Mouse (Mus musculus) ES-Bruce4 (cell line): Measurements from ENCODE around the gene Best1. TPM values are rescaled to one million over a fixed set of nuclear protein-coding genes. Genes with fewer than 3 reads are reported as not detected.

Experiments
- H3K27ac ChIP-seq: 2 replicates; pipeline ENCODE4 v1.5.1; 2012; ENCODE audit warnings: low read length, inconsistent platforms; ENCODE audit not compliant: insufficient read depth
- H3K27me3 ChIP-seq: 2 replicates; pipeline ENCODE4 v1.6.1; 2012; ENCODE audit warnings: mild to moderate bottlenecking, low read length, inconsistent platforms; ENCODE audit not compliant: control insufficient read depth, poor library complexity, insufficient read depth, severe bottlenecking
- H3K36me3 ChIP-seq: 2 replicates; pipeline ENCODE4 v1.6.1; 2012; ENCODE audit warnings: inconsistent platforms, mild to moderate bottlenecking, low read length, moderate library complexity; ENCODE audit not compliant: control insufficient read depth, poor library complexity, insufficient read depth, severe bottlenecking
- H3K4me1 ChIP-seq: one replicate; pipeline ENCODE4 v1.8.1; 2011; ENCODE audit warnings: low read length; ENCODE audit not compliant: control insufficient read depth, insufficient read depth
- H3K4me3 ChIP-seq: 2 replicates; pipeline ENCODE4 v1.5.1; 2011; ENCODE audit warnings: low read depth, mild to moderate bottlenecking, low read length
- H3K9ac ChIP-seq: 2 replicates; pipeline ENCODE4 v1.6.1; 2012; ENCODE audit warnings: low read depth, mild to moderate bottlenecking, inconsistent platforms; ENCODE audit not compliant: poor library complexity, severe bottlenecking
- H3K9me3 ChIP-seq: replicated peaks from 2 replicates; pipeline ENCODE4 v1.6.1; 2012; ENCODE audit warnings: mild to moderate bottlenecking, low read length, inconsistent platforms; ENCODE audit not compliant: control insufficient read depth, poor library complexity, insufficient read depth, severe bottlenecking
- CTCF ChIP-seq: IDR thresholded peaks from one replicate; pipeline ENCODE4 v1.8.1; 2011; ENCODE audit warnings: low read depth, low read length
- EP300 ChIP-seq: IDR thresholded peaks from 2 replicates; pipeline ENCODE4 v1.6.1; 2011; ENCODE audit warnings: low read depth, low read length; ENCODE audit not compliant: insufficient read depth
- POLR2A ChIP-seq: IDR thresholded peaks from one replicate; pipeline ENCODE4 v1.8.1; 2011; ENCODE audit warnings: low read length; ENCODE audit not compliant: insufficient read depth
- polyA plus RNA-seq: library from polyadenylated mRNA; stranded (reverse); fragments of >200 nt; gene quantifications from 2 replicates; pipeline ENCODE4 v1.2.4, GENCODE M21; 2011; ENCODE audit warnings: low read depth; ENCODE audit not compliant: missing spikeins, insufficient read depth, insufficient read length

The Best1 gene
- polyA plus RNA-seq, 1 experiment = 1.4 TPM

DNA sequence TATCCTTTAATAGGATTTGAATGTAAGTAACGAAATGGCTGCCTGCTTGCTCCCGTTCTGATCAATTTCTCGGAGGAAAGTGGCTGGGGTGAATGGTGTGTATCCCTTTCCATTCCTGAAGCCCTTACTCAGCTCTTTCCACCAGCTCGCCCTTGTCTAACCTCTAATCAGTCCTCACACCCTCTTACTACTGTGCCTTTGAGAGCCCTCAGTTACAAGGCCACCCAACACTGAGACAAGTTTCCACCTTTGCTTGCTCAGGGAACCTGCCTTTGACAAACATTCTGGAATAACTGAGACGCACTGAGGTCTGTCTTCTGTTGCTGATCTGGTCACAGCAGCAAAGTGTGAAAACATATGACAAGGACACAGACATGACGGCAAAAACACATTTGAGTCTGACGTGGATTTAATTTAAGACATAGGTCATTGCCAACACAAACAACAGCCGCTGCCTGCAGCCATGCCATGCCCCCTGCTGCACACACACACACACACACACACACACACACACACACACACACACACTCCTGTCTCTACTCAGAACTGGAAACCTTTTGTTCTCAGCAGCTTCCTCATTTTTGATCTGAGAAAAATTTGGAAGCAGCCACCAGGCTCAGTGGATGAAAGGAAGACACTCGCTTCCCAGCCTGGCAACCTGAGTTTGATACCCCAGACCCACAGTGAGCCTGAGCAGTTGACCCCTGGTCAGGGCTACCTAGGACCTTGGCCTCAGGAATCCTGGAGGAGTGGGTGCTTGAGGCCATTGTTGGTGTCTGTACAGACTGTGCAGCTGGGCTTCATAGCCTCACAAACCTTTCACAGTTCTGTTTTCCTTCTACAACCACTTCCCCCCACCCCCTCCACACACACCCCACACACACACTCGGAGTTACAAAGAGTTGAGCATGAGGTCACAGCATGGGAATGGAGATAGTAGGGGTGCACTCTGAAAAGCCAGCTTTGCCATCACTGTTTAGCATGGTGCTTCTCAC, 58.6 kb downstream of the Best1 start:
- no peaks in the 10 kb centered on the region for H3K36me3 ChIP-seq
- H3K4me1 ChIP-seq = peaks cover 4% of the 10 kb centered on the region
- TF ChIP-seq POLR2A (no peak), EP300 (no peak), CTCF (no peak)
- no peak overlapping the region for H3K9ac ChIP-seq
- H3K27ac ChIP-seq = no peak overlapping the region
- no peaks in the 10 kb centered on the region for H3K27me3 ChIP-seq
- H3K4me3 ChIP-seq = no peak overlapping the region
- H3K9me3 ChIP-seq = no peaks in the 10 kb centered on the region

DNA sequence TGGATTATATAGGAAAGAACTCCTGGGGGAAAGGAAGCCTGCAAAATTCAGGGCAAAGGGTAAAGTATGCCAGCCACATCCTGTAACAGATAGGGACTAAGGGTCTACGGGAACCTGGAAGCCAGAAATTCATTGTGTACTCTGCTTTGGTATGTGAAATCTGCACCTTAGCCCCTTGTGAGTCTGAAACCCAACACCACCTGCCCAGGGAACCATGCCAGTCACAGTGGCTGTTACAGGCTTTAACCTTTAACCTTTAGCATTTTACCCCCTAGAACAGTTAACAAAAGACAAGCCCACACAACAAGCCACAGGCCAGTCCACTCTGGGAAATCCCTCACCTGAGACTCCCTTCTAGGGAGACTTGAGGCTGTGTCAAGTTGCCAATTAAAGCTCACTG, 59.6 kb downstream of the Best1 start:
- Histone ChIP-seq H3K36me3 (no peaks in the 10 kb centered on the region), H3K4me3 (no peak overlapping the region), H3K4me1 (peaks cover 4% of the 10 kb centered on the region), H3K9ac (no peak overlapping the region), H3K9me3 (no peaks in the 10 kb centered on the region), H3K27ac (no peak overlapping the region), H3K27me3 (no peaks in the 10 kb centered on the region)
- no peak for TF ChIP-seq CTCF
- TF ChIP-seq POLR2A = no peak

DNA sequence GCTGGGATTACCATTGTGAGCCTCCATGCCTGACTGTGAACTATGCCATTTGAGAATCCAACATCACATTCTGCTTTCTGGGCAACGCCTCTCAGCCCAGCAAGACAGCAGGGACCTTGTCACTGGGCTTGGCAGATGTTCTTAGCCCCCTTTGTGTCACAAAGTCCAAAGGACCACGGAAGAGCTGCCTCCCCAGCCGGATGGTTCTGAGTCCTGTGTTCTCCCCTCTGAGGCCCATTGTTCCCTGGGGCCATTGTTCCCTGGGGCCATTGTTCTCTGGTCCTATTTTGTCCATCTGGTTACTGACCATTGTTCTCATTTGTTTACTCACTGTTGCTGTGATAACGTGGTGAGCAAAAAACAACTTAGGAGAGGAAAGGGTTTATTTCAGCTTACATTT, 60.5 kb downstream of the Best1 start:
- Histone ChIP-seq H3K36me3 (no peaks in the 10 kb centered on the region), H3K27me3 (no peaks in the 10 kb centered on the region), H3K4me1 (peaks cover 4% of the 10 kb centered on the region), H3K27ac (0 out of 2 replicates have a peak overlapping the region, but pooled peaks have one; percentile 2), H3K9ac (no peak overlapping the region), H3K4me3 (no peak overlapping the region), H3K9me3 (no peaks in the 10 kb centered on the region)
- TF ChIP-seq CTCF (no peak), EP300 (peak; percentile 69; the same call in 1 of the 2 replicates), POLR2A (no peak)

DNA sequence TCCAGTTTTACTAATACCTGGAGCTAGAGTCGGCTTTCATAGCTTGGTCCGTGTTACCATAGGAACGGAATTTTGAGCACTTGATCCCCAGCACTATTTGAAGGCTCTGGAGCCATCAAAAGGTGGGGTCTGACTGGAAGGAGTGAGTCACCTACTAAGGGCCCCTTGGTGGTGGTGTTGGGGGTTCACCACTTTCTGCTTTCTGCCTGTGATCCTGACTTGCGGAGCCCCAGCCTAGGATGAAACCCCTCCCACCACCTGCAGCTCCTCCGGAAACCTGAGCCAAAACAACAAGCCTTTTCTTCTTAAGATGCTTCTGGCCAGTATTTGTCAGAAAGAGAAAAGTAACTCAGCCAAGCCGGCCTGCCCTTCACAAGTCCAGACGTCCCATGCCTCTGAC, 61.6 kb downstream of the Best1 start:
- H3K4me1 ChIP-seq = peaks cover 4% of the 10 kb centered on the region
- H3K9ac ChIP-seq = no peak overlapping the region
- H3K27ac ChIP-seq = peak overlapping the region; percentile 42
- no peak for TF ChIP-seq CTCF
- TF ChIP-seq EP300 = no peak
- no peaks in the 10 kb centered on the region for H3K36me3 ChIP-seq
- H3K27me3 ChIP-seq = no peaks in the 10 kb centered on the region
- H3K4me3 ChIP-seq = no peak overlapping the region
- no peaks in the 10 kb centered on the region for H3K9me3 ChIP-seq

DNA sequence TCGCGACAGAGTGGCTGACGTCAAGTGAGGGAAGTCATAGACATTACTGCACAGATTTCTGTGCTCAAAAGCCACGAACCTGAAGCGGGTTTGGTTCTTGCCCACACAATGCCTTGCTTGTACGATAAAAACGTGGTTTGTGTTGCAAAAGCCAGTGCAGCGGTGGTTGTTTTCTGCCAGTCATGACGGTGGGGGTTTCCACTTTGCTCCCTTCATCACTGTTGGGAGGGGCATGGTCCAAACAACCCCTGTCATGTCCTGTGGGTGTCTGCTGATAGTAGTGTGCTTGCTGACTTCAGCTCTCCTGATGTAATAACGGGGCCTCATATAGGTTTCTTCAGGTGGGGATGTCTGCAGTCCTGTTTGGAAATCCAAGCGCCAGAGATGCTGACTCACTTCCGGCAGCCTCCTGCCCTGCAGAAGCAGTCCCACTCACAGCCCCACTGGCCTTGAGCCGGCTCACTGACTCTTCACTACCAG, 62.6 kb downstream of the Best1 start:
- Histone ChIP-seq H3K9me3 (no peaks in the 10 kb centered on the region), H3K4me3 (peak overlapping the region; percentile 2; the same call in 1 of the 2 replicates), H3K27ac (no peak overlapping the region), H3K4me1 (peaks cover 4% of the 10 kb centered on the region), H3K36me3 (no peaks in the 10 kb centered on the region), H3K9ac (no peak overlapping the region), H3K27me3 (no peaks in the 10 kb centered on the region)
- TF ChIP-seq CTCF = no peak
- no peak for TF ChIP-seq POLR2A
- no peak for TF ChIP-seq EP300
